Mouse (Mus musculus): ENCODE results near the gene Dyrk1a.

DNA sequence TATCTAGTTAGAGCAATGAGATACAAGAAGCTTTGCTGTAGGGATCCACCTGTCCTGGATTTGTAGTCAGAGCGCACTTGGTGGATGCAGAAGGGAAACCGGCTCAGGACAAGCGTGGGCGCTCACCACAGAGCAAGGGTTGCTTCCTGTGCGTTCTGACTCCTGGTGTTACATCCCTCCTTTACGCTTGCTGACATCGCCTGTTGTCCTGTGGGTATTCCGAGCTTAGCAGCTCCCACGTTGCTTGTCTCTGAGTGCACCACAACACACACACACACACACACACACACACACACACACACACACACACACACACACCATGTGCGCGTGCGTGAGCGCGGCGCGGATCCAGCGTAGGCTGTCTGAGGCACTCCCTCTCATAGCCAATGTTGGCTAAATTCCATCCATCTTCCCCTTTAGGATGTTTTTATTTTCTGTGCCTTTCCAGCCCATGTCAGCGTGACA is 155.0 kb downstream of the Dyrk1a start:
- no peak for TF ChIP-seq CTCF (IDR thresholded peaks at IDR 0.05)
- no peak for TF ChIP-seq POLR2A (IDR thresholded peaks at IDR 0.05; ENCODE audit: insufficient read depth, low read depth, low read length)

All from heart, adult 2 months (tissue).